Mouse (Mus musculus) Patski (cell line): ENCODE data around the gene BC034090. TPM values are rescaled to one million over a fixed set of nuclear protein-coding genes. Genes with fewer than 3 reads are reported as not detected.

Experiments used
- ATAC-seq: fragments of 100-300 bp; one replicate; pipeline ENCODE4 v1.8.0; 2021
- CTCF ChIA-PET: fragments of 350-600 bp; sonication (Branson Sonifier 250); formaldehyde crosslinking; loops from one replicate; lab custom pipeline; 2022; ENCODE audit warnings: inconsistent platforms; lab: Charles Lee
- POLR2A ChIA-PET: fragments of 350-600 bp; sonication (Branson Sonifier 250); formaldehyde crosslinking; loops from one replicate; lab custom pipeline; 2022; ENCODE audit warnings: antibody characterized with exemption, inconsistent platforms; lab: Charles Lee
- DNase-seq: peaks from one replicate; pipeline ENCODE4 v3.0.0-alpha.2; 2011; ENCODE audit warnings: low read depth, low spot score
- H3K27me3 ChIP-seq: fragments of 371-371 bp; one replicate; pipeline ENCODE4 v1.5.1; 2021
- CTCF ChIP-seq: fragments of 100-300 bp; IDR thresholded peaks from one replicate; pipeline ENCODE4 v1.5.1; 2021
- in situ Hi-C: fragments of 300-500 bp; cut with MboI; formaldehyde crosslinking; loops from 3 replicates; pipeline ENCODE4 v1.11.1; 2018; ENCODE audit warnings: low pct_unique_long_range_greater_than_20kb, mixed read lengths
- polyA plus RNA-seq: library from polyadenylated mRNA; unstranded; gene quantifications from one replicate; pipeline ENCODE4 v1.2.3, GENCODE M21; 2021

BC034090 gene
- polyA plus RNA-seq, 1 experiment from 2014 or later, result 75.8 TPM

- no peak for TF ChIP-seq CTCF
- H3K27me3 ChIP-seq, result no peaks in the 10 kb centered on the region
- ChIA-PET POLR2A (interaction anchor here (0.7 to 1.0 kb wide), 2 partner anchors 10 kb away, joined by 3 to 4 read pairs; no protein-coding TSS in a partner anchor), CTCF (interaction anchor here (1.2 to 1.5 kb wide), 2 partner anchors 11 to 32 kb away, joined by 3 to 5 read pairs; no protein-coding TSS in a partner anchor)
- no peak for DNase-seq
- no peak for ATAC-seq
- in situ Hi-C loops, result loop anchor here (5.0 kb wide), 1 partner anchor 35 kb away; no protein-coding TSS in a partner anchor
Observed at GRCm38 (mm10) chr1:155247441-155247840, 3.2 kb upstream of the BC034090 start.

- ATAC-seq, result no peak
- in situ Hi-C loops, result loop anchor here (5.0 kb wide), 1 partner anchor 37 kb away; no protein-coding TSS in a partner anchor
- ChIA-PET CTCF (interaction anchor here (1.0 to 2.0 kb wide), 2 partner anchors 12 to 26 kb away, joined by 3 to 5 read pairs; no protein-coding TSS in a partner anchor), POLR2A (interaction anchor here (1.1 to 2.3 kb wide), 4 partner anchors 9 to 146 kb away, joined by 3 to 9 read pairs (median 4); no protein-coding TSS in a partner anchor)
- DNase-seq, result no peak
- no peak for TF ChIP-seq CTCF
- no peaks in the 10 kb centered on the region for H3K27me3 ChIP-seq
Observed at GRCm38 (mm10) chr1:155245516-155245915, 1.3 kb upstream of the BC034090 start.

GRCm38 (mm10) chr1:155244771-155245211 is 547 bp upstream of the BC034090 start:
- no peaks in the 10 kb centered on the region for H3K27me3 ChIP-seq
- no peak for DNase-seq
- no peak for TF ChIP-seq CTCF
- ATAC-seq, result peak; percentile 63
- ChIA-PET POLR2A (interaction anchor here (0.9 to 2.3 kb wide), 10 partner anchors 10 to 195 kb away, joined by 3 to 23 read pairs (median 4); no protein-coding TSS in a partner anchor), CTCF (interaction anchor here (1.0 to 3.5 kb wide), 4 partner anchors 13 to 27 kb away, joined by 3 to 12 read pairs (median 4); no protein-coding TSS in a partner anchor)
- in situ Hi-C loops, result loop anchor here (5.0 kb wide), 1 partner anchor 38 kb away; no protein-coding TSS in a partner anchor

- no peaks in the 10 kb centered on the region for H3K27me3 ChIP-seq
- in situ Hi-C loops, result no loop called here
- POLR2A ChIA-PET, result interaction anchor here (0.8 to 1.6 kb wide), 2 partner anchors 143 to 160 kb away, joined by 4 to 5 read pairs; partner anchors contain the start of gene Ier5
- no peak for TF ChIP-seq CTCF
- DNase-seq (no peak), ATAC-seq (no peak)
- CTCF ChIA-PET, result interaction anchor here (0.6 to 3.5 kb wide), 11 partner anchors 8 to 220 kb away, joined by 3 to 16 read pairs (median 5); no protein-coding TSS in a partner anchor
Observed at GRCm38 (mm10) chr1:155242488-155242745, 1.8 kb downstream of the BC034090 start.

- in situ Hi-C loops, result no loop called here
- ChIA-PET POLR2A (interaction anchor here (0.6 to 1.6 kb wide), 4 partner anchors 10 to 159 kb away, joined by 3 to 5 read pairs (median 4); partner anchors contain the start of gene Ier5), CTCF (interaction anchor here (0.6 to 3.5 kb wide), 9 partner anchors 8 to 220 kb away, joined by 3 to 16 read pairs (median 5); no protein-coding TSS in a partner anchor)
- no peak for DNase-seq
- TF ChIP-seq CTCF, result no peak
- ATAC-seq, result no peak
- no peaks in the 10 kb centered on the region for H3K27me3 ChIP-seq
Observed at GRCm38 (mm10) chr1:155241701-155242487, 2.4 kb downstream of the BC034090 start.

- no peaks in the 10 kb centered on the region for H3K27me3 ChIP-seq
- in situ Hi-C loops, result loop anchor here (10.0 kb wide), 1 partner anchor 1085 kb away; no protein-coding TSS in a partner anchor
- CTCF ChIA-PET, result interaction anchor here (1.3 to 1.4 kb wide), 2 partner anchors 10 kb away, joined by 3 to 4 read pairs; no protein-coding TSS in a partner anchor
- TF ChIP-seq CTCF, result no peak
- POLR2A ChIA-PET, result no interaction called here
- no peak for DNase-seq
- no peak for ATAC-seq
Observed at GRCm38 (mm10) chr1:155239962-155240717, 4.1 kb downstream of the BC034090 start.

- in situ Hi-C loops, result loop anchor here (10.0 kb wide), 1 partner anchor 1084 kb away; no protein-coding TSS in a partner anchor
- no peak for ATAC-seq
- no peak for TF ChIP-seq CTCF
- POLR2A ChIA-PET, result interaction anchor here (0.6 kb wide), 1 partner anchor 61 kb away, joined by 4 read pairs; no protein-coding TSS in a partner anchor
- DNase-seq, result no peak
- H3K27me3 ChIP-seq, result no peaks in the 10 kb centered on the region
- CTCF ChIA-PET, result no interaction called here
Observed at GRCm38 (mm10) chr1:155239169-155239568, 5.1 kb downstream of the BC034090 start.

- H3K27me3 ChIP-seq, result no peaks in the 10 kb centered on the region
- ATAC-seq (peak; percentile 37), DNase-seq (no peak)
- TF ChIP-seq CTCF, result no peak
- ChIA-PET CTCF (interaction anchor here (0.6 to 2.1 kb wide), 2 partner anchors 8 to 212 kb away, joined by 3 to 9 read pairs; no protein-coding TSS in a partner anchor), POLR2A (interaction anchor here (0.9 kb wide), 1 partner anchor 10 kb away, joined by 3 read pairs; no protein-coding TSS in a partner anchor)
- in situ Hi-C loops, result loop anchor here (10.0 kb wide), 1 partner anchor 1083 kb away; no protein-coding TSS in a partner anchor
Observed at GRCm38 (mm10) chr1:155238126-155238525, 6.1 kb downstream of the BC034090 start.

- H3K27me3 ChIP-seq, result no peaks in the 10 kb centered on the region
- in situ Hi-C loops, result loop anchor here (10.0 kb wide), 1 partner anchor 1083 kb away; no protein-coding TSS in a partner anchor
- no peak for TF ChIP-seq CTCF
- ATAC-seq, result peak; percentile 75
- DNase-seq, result no peak
- POLR2A ChIA-PET, result interaction anchor here (0.9 kb wide), 1 partner anchor 10 kb away, joined by 3 read pairs; no protein-coding TSS in a partner anchor
- CTCF ChIA-PET, result interaction anchor here (0.7 to 2.1 kb wide), 5 partner anchors 10 to 211 kb away, joined by 3 to 9 read pairs (median 5); no protein-coding TSS in a partner anchor
Observed at GRCm38 (mm10) chr1:155237390-155237789, 6.9 kb downstream of the BC034090 start.
